Mouse (Mus musculus) Patski (cell line): Measurements from ENCODE around the gene Tmem89. TPM values are rescaled to one million over a fixed set of nuclear protein-coding genes. Genes with fewer than 3 reads are reported as not detected.

Experiments
- ATAC-seq: fragments of 100-300 bp; one replicate; pipeline ENCODE4 v1.8.0; 2021
- CTCF ChIA-PET: fragments of 350-600 bp; sonication (Branson Sonifier 250); formaldehyde crosslinking; loops from one replicate; lab custom pipeline; 2022; ENCODE audit warnings: inconsistent platforms; lab: Charles Lee
- POLR2A ChIA-PET: fragments of 350-600 bp; sonication (Branson Sonifier 250); formaldehyde crosslinking; loops from one replicate; lab custom pipeline; 2022; ENCODE audit warnings: antibody characterized with exemption, inconsistent platforms; lab: Charles Lee
- DNase-seq: peaks from one replicate; pipeline ENCODE4 v3.0.0-alpha.2; 2011; ENCODE audit warnings: low read depth, low spot score
- H3K27me3 ChIP-seq: fragments of 371-371 bp; one replicate; pipeline ENCODE4 v1.5.1; 2021
- CTCF ChIP-seq: fragments of 100-300 bp; IDR thresholded peaks from one replicate; pipeline ENCODE4 v1.5.1; 2021
- in situ Hi-C: fragments of 300-500 bp; cut with MboI; formaldehyde crosslinking; loops from 3 replicates; pipeline ENCODE4 v1.11.1; 2018; ENCODE audit warnings: low pct_unique_long_range_greater_than_20kb, mixed read lengths
- polyA plus RNA-seq: library from polyadenylated mRNA; unstranded; gene quantifications from one replicate; pipeline ENCODE4 v1.2.3, GENCODE M21; 2021

Gene Tmem89
- polyA plus RNA-seq, 1 experiment from 2014 or later, result not detected

- in situ Hi-C loops, result no loop called here
- CTCF ChIA-PET, result interaction anchor here (0.8 to 1.2 kb wide), 2 partner anchors 8 to 12 kb away, joined by 3 read pairs; no protein-coding TSS in a partner anchor
- ATAC-seq, result no peak
- POLR2A ChIA-PET, result no interaction called here
- no peaks in the 10 kb centered on the region for H3K27me3 ChIP-seq
- no peak for TF ChIP-seq CTCF
- DNase-seq, result no peak
These were observed 35.7 kb downstream of the Tmem89 start for GRCm38 (mm10) chr9:108949967-108950728.

- POLR2A ChIA-PET, result no interaction called here
- H3K27me3 ChIP-seq, result no peaks in the 10 kb centered on the region
- in situ Hi-C loops, result no loop called here
- DNase-seq, result peak; percentile 64
- TF ChIP-seq CTCF, result no peak
- ATAC-seq, result peak; percentile 40
- CTCF ChIA-PET, result no interaction called here
These were observed 38.7 kb downstream of the Tmem89 start, which contains the start of gene Col7a1 for GRCm38 (mm10) chr9:108953081-108953636. Gene Col7a1 (plus strand): TSS chr9:108953586.

DNA sequence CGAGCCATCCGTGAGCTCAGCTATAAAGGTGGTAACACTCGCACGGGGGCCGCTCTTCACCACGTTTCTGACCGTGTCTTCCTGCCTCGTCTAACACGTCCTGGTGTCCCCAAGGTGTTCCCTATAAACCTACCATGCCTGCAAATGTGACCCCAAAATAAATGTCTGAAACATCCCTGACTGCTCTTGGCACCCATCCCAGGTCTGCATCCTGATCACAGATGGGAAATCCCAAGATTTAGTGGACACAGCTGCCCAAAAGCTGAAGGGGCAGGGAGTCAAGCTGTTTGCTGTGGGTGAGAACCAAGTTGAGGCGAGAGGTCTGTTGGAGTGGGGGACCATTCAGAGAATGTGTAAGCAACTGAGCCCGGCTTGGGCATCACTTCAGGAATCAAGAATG lies 40.8 kb downstream of the Tmem89 start:
- ChIA-PET POLR2A (no interaction called here), CTCF (no interaction called here)
- TF ChIP-seq CTCF, result no peak
- H3K27me3 ChIP-seq, result no peaks in the 10 kb centered on the region
- ATAC-seq, result no peak
- in situ Hi-C loops, result no loop called here
- DNase-seq, result no peak

GRCm38 (mm10) chr9:108955846-108956245 lies 41.4 kb downstream of the Tmem89 start:
- in situ Hi-C loops, result no loop called here
- no peaks in the 10 kb centered on the region for H3K27me3 ChIP-seq
- no peak for DNase-seq
- POLR2A ChIA-PET, result no interaction called here
- CTCF ChIA-PET, result no interaction called here
- ATAC-seq, result no peak
- no peak for TF ChIP-seq CTCF

- no peak for TF ChIP-seq CTCF
- in situ Hi-C loops, result no loop called here
- ChIA-PET POLR2A (no interaction called here), CTCF (no interaction called here)
- no peak for ATAC-seq
- DNase-seq, result no peak
- no peaks in the 10 kb centered on the region for H3K27me3 ChIP-seq
These were observed 49.2 kb downstream of the Tmem89 start for GRCm38 (mm10) chr9:108963577-108963976.

DNA sequence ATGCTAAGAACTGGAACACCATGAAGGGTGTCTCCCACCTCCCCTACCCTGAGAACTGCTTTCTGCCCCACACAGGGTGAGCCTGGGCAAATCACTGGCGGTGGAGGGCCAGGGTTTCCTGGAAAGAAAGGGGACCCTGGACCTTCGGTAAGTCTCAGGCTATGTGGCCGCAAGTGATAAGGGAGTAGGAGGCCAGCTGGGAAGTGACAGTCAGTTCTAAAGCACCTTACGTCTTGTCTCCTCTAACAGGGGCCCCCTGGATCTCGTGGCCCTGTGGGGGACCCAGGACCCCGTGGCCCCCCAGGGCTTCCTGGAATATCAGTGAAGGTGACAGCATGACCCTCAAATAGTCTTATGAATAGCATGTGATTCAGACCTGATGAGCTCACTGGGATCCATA lies 49.9 kb downstream of the Tmem89 start:
- ChIA-PET CTCF (no interaction called here), POLR2A (no interaction called here)
- in situ Hi-C loops, result no loop called here
- TF ChIP-seq CTCF, result no peak
- DNase-seq (no peak), ATAC-seq (no peak)
- H3K27me3 ChIP-seq, result no peaks in the 10 kb centered on the region

Other genes starting within 250 kb of the Tmem89 start
- 30.9 TPM for gene Prkar2a, start 225.3 kb upstream of the Tmem89 start, polyA plus RNA-seq
- gene Ip6k2, start 130.8 kb upstream of the Tmem89 start, polyA plus RNA-seq, result 89.9 TPM
- 15.9 TPM for gene Nckipsd, start 106.3 kb upstream of the Tmem89 start, polyA plus RNA-seq
- gene Celsr3, start 88.3 kb upstream of the Tmem89 start, polyA plus RNA-seq, result 0.06 TPM
- 7.8 TPM for gene Slc26a6, start 61.3 kb upstream of the Tmem89 start, polyA plus RNA-seq
- gene Uqcrc1, start 22.0 kb downstream of the Tmem89 start, polyA plus RNA-seq, result 440 TPM
- gene Col7a1, start 39.0 kb downstream of the Tmem89 start, polyA plus RNA-seq, result 9.1 TPM
- 0.18 TPM for gene Ucn2, start 71.4 kb downstream of the Tmem89 start, polyA plus RNA-seq
- 7.2 TPM for gene Pfkfb4, start 77.2 kb downstream of the Tmem89 start, polyA plus RNA-seq
- gene Shisa5, start 123.9 kb downstream of the Tmem89 start, polyA plus RNA-seq, result 86.9 TPM
- gene Trex1, start 145.1 kb downstream of the Tmem89 start, polyA plus RNA-seq, result 18.1 TPM
- 10.3 TPM for gene Atrip, start 159.5 kb downstream of the Tmem89 start, polyA plus RNA-seq
- gene Ccdc51, start 167.9 kb downstream of the Tmem89 start, polyA plus RNA-seq, result 8.4 TPM
- gene Tma7, start 168.0 kb downstream of the Tmem89 start, polyA plus RNA-seq, result 188 TPM
- gene Plxnb1, start 180.8 kb downstream of the Tmem89 start, polyA plus RNA-seq, result 0.40 TPM
- not detected for gene Fbxw21, start 247.4 kb downstream of the Tmem89 start, polyA plus RNA-seq